Mouse (Mus musculus) stomach, postnatal 0 days (tissue): ENCODE results near the gene Scin. TPM values are rescaled to one million over a fixed set of nuclear protein-coding genes. Genes with fewer than 3 reads are reported as not detected.

Experiments used
- ATAC-seq: fragments of 200-750 bp; cut with Nextera tagmentation; 2 replicates; pipeline ENCODE4 v1.8.0; 2017; ENCODE audit not compliant: low FRiP score, low TSS enrichment
- DNase-seq: peaks from one replicate; pipeline ENCODE4 v3.0.0-alpha.2; 2016; ENCODE audit warnings: low spot score
- H3K27ac ChIP-seq: fragments of 300-500 bp; sonication (generic); replicated peaks from 2 replicates; pipeline ENCODE4 v1.5.1; 2014; ENCODE audit warnings: mild to moderate bottlenecking, control low read depth
- H3K27me3 ChIP-seq: fragments of 300-500 bp; sonication (generic); 2 replicates; pipeline ENCODE4 v1.6.1; 2014; ENCODE audit warnings: low read length; ENCODE audit not compliant: control insufficient read depth, insufficient read depth
- H3K36me3 ChIP-seq: fragments of 300-500 bp; sonication (generic); 2 replicates; pipeline ENCODE4 v1.6.1; 2014; ENCODE audit warnings: low read length, mixed read lengths; ENCODE audit not compliant: control insufficient read depth, insufficient read depth
- H3K4me1 ChIP-seq: fragments of 300-500 bp; sonication (generic); replicated peaks from 2 replicates; pipeline ENCODE4 v1.6.1; 2014; ENCODE audit warnings: antibody characterized with exemption; ENCODE audit not compliant: control insufficient read depth, insufficient read depth
- H3K4me2 ChIP-seq: fragments of 300-500 bp; sonication (generic); replicated peaks from 2 replicates; pipeline ENCODE4 v1.6.1; 2014; ENCODE audit warnings: low read depth, mild to moderate bottlenecking, control low read depth, moderate library complexity
- H3K4me3 ChIP-seq: fragments of 300-500 bp; sonication (generic); 2 replicates; pipeline ENCODE4 v1.5.1; 2014; ENCODE audit warnings: low read depth, low read length, control low read depth
- H3K9ac ChIP-seq: fragments of 300-500 bp; sonication (generic); 2 replicates; pipeline ENCODE4 v1.6.1; 2014; ENCODE audit warnings: mild to moderate bottlenecking, low read length, control low read depth, mixed read lengths
- H3K9me3 ChIP-seq: fragments of 300-500 bp; sonication (generic); 2 replicates; pipeline ENCODE4 v1.6.1; 2016; ENCODE audit warnings: low read length; ENCODE audit not compliant: control insufficient read depth
- CTCF ChIP-seq: IDR thresholded peaks from 2 replicates; pipeline ENCODE4 v1.5.1; 2016; ENCODE audit warnings: antibody characterized with exemption, low read depth, mild to moderate bottlenecking, moderate library complexity
- EP300 ChIP-seq: optimal IDR thresholded peaks from 2 replicates; pipeline ENCODE3; 2016; ENCODE audit warnings: antibody characterized with exemption
- WGBS: fragments of 180-500 bp; shearing (Covaris S2); extraction: QIAGEN DNeasy Blood & Tissue Kit; methylation state at CpG from one replicate; pipeline ENCODE4 v1.1.7; 2014; 5-methylcytosine and 5-hydroxymethylcytosine counted together
- polyA plus RNA-seq: library from polyadenylated mRNA; unstranded; fragments of >200 nt; fragmentation: Nextera tagmentation; extraction: Ambion mirVana; gene quantifications from 2 replicates; pipeline ENCODE4 v1.2.1, GENCODE M21; 2015

The Scin gene
- polyA plus RNA-seq, 1 experiment from 2014 or later = 0.24 TPM

- Histone ChIP-seq H3K27ac (no peak overlapping the region), H3K9ac (no peak overlapping the region), H3K4me3 (no peak overlapping the region), H3K27me3 (no peaks in the 10 kb centered on the region), H3K9me3 (no peaks in the 10 kb centered on the region), H3K36me3 (no peaks in the 10 kb centered on the region), H3K4me1 (no peaks in the 10 kb centered on the region), H3K4me2 (no peak overlapping the region)
- ATAC-seq (no peak), DNase-seq (no peak)
- no peak for TF ChIP-seq CTCF
- TF ChIP-seq EP300 = no peak
- WGBS = 76% methylated on average over 5 of the region's 5 CpGs
Observed at GRCm38 (mm10) chr12:40116214-40116613, 17.8 kb downstream of the Scin start.

- H3K4me1 ChIP-seq = no peaks in the 10 kb centered on the region
- WGBS = 86% methylated on average over 4 of the region's 4 CpGs
- no peaks in the 10 kb centered on the region for H3K27me3 ChIP-seq
- no peak overlapping the region for H3K9ac ChIP-seq
- no peaks in the 10 kb centered on the region for H3K36me3 ChIP-seq
- H3K4me2 ChIP-seq = no peak overlapping the region
- ATAC-seq (no peak), DNase-seq (no peak)
- TF ChIP-seq EP300 (no peak), CTCF (no peak)
- H3K27ac ChIP-seq = no peak overlapping the region
- no peaks in the 10 kb centered on the region for H3K9me3 ChIP-seq
- no peak overlapping the region for H3K4me3 ChIP-seq
Observed at GRCm38 (mm10) chr12:40114883-40115282, 19.1 kb downstream of the Scin start.

- WGBS = 74% methylated on average over 3 of the region's 3 CpGs
- Histone ChIP-seq H3K4me1 (no peaks in the 10 kb centered on the region), H3K9ac (no peak overlapping the region), H3K27ac (no peak overlapping the region), H3K4me3 (no peak overlapping the region), H3K4me2 (no peak overlapping the region), H3K36me3 (no peaks in the 10 kb centered on the region), H3K9me3 (no peaks in the 10 kb centered on the region), H3K27me3 (no peaks in the 10 kb centered on the region)
- TF ChIP-seq EP300 (no peak), CTCF (no peak)
- DNase-seq (no peak), ATAC-seq (no peak)
Observed at GRCm38 (mm10) chr12:40114020-40114419, 20.0 kb downstream of the Scin start.

- TF ChIP-seq CTCF (no peak), EP300 (no peak)
- no peaks in the 10 kb centered on the region for H3K4me1 ChIP-seq
- no peaks in the 10 kb centered on the region for H3K27me3 ChIP-seq
- no peak overlapping the region for H3K9ac ChIP-seq
- H3K27ac ChIP-seq = no peak overlapping the region
- no peak overlapping the region for H3K4me2 ChIP-seq
- H3K36me3 ChIP-seq = no peaks in the 10 kb centered on the region
- H3K9me3 ChIP-seq = no peaks in the 10 kb centered on the region
- H3K4me3 ChIP-seq = no peak overlapping the region
- 70% methylated on average over 2 of the region's 2 CpGs for WGBS
- ATAC-seq (no peak), DNase-seq (no peak)
Observed at GRCm38 (mm10) chr12:40113605-40114004, 20.4 kb downstream of the Scin start.

- H3K27me3 ChIP-seq = no peaks in the 10 kb centered on the region
- H3K27ac ChIP-seq = no peak overlapping the region
- no peak overlapping the region for H3K4me2 ChIP-seq
- H3K9me3 ChIP-seq = no peaks in the 10 kb centered on the region
- no peaks in the 10 kb centered on the region for H3K36me3 ChIP-seq
- H3K4me3 ChIP-seq = no peak overlapping the region
- WGBS = 73% methylated on average over 1 of the region's 1 CpGs
- H3K9ac ChIP-seq = no peak overlapping the region
- no peak for TF ChIP-seq CTCF
- no peak for TF ChIP-seq EP300
- DNase-seq (no peak), ATAC-seq (no peak)
- no peaks in the 10 kb centered on the region for H3K4me1 ChIP-seq
Observed at GRCm38 (mm10) chr12:40109227-40109626, 24.8 kb downstream of the Scin start.

- no peak overlapping the region for H3K9ac ChIP-seq
- no peaks in the 10 kb centered on the region for H3K27me3 ChIP-seq
- H3K4me1 ChIP-seq = no peaks in the 10 kb centered on the region
- ATAC-seq = no peak
- DNase-seq = no peak
- WGBS = 60% methylated on average over 2 of the region's 2 CpGs
- no peaks in the 10 kb centered on the region for H3K36me3 ChIP-seq
- no peak for TF ChIP-seq EP300
- no peak for TF ChIP-seq CTCF
- H3K27ac ChIP-seq = no peak overlapping the region
- no peak overlapping the region for H3K4me3 ChIP-seq
- no peak overlapping the region for H3K4me2 ChIP-seq
- no peaks in the 10 kb centered on the region for H3K9me3 ChIP-seq
Observed at GRCm38 (mm10) chr12:40108143-40108542, 25.9 kb downstream of the Scin start.
